Mouse (Mus musculus): Measurements from ENCODE around the gene Adcy2. TPM values are rescaled to one million over a fixed set of nuclear protein-coding genes. Genes with fewer than 3 reads are reported as not detected.

The Adcy2 gene
- total RNA-seq (2021): 10 to 100 TPM; 50.0 to 78.7 TPM
- long read RNA-seq, experiment 1, full-length matches to known transcripts: 50 of 64 reads
- long read RNA-seq, experiment 1, partial matches to known transcripts: 7 of 64 reads
- long read RNA-seq, experiment 1, other reads (novel, unspliced or antisense): 7 of 64 reads
- long read RNA-seq, experiment 2, full-length matches to known transcripts: 47 of 72 reads
- long read RNA-seq, experiment 2, partial matches to known transcripts: 10 of 72 reads
- long read RNA-seq, experiment 2, other reads (novel, unspliced or antisense): 15 of 72 reads

GRCm38 (mm10) chr13:68998918-68999801 is at the start of gene Adcy2:
Adcy2 (minus strand) TSS chr13:68999541.
- peak; percentile 67 to 71 for DNase-seq (ENCODE audit: low spot score in 2 of 2)

GRCm38 (mm10) chr13:69036991-69037597 is 37.8 kb upstream of the Adcy2 start:
- DNase-seq (ENCODE audit: low spot score in 2 of 2): peak; percentile 14 to 64

GRCm38 (mm10) chr13:69034621-69035020 is 35.3 kb upstream of the Adcy2 start:
- DNase-seq (ENCODE audit: low spot score in 2 of 2): no peak

GRCm38 (mm10) chr13:69033532-69033931 is 34.2 kb upstream of the Adcy2 start:
- DNase-seq (ENCODE audit: low spot score in 2 of 2): no peak

GRCm38 (mm10) chr13:69029078-69029757 is 29.9 kb upstream of the Adcy2 start:
- DNase-seq (ENCODE audit: low spot score in 2 of 2): no peak

GRCm38 (mm10) chr13:69024964-69025363 is 25.6 kb upstream of the Adcy2 start:
- DNase-seq (ENCODE audit: low spot score in 2 of 2): no peak

- DNase-seq (ENCODE audit: low spot score in 2 of 2): no peak
These were observed 23.9 kb upstream of the Adcy2 start for GRCm38 (mm10) chr13:69023239-69023638.

- DNase-seq (ENCODE audit: low spot score in 2 of 2): no peak
These were observed 21.2 kb upstream of the Adcy2 start for GRCm38 (mm10) chr13:69020574-69020973.

GRCm38 (mm10) chr13:69006915-69007314 is 7.6 kb upstream of the Adcy2 start:
- DNase-seq (ENCODE audit: low spot score in 2 of 2): no peak

GRCm38 (mm10) chr13:69006091-69006490 is 6.8 kb upstream of the Adcy2 start:
- peak in 1 of 2 experiments; percentile 54 for DNase-seq (ENCODE audit: low spot score in 2 of 2)

- no peak for DNase-seq (ENCODE audit: low spot score in 2 of 2)
These were observed 5.1 kb upstream of the Adcy2 start for GRCm38 (mm10) chr13:69004406-69004805.

GRCm38 (mm10) chr13:69002631-69003030 is 3.3 kb upstream of the Adcy2 start:
- DNase-seq (ENCODE audit: low spot score in 2 of 2): no peak

GRCm38 (mm10) chr13:69002173-69002572 is 2.8 kb upstream of the Adcy2 start:
- DNase-seq (ENCODE audit: low spot score in 2 of 2): peak; percentile 70 to 83

GRCm38 (mm10) chr13:68999826-69000225 is 485 bp upstream of the Adcy2 start:
- DNase-seq (ENCODE audit: low spot score in 2 of 2): no peak

GRCm38 (mm10) chr13:68998558-68998917 is 803 bp downstream of the Adcy2 start:
- no peak for DNase-seq (ENCODE audit: low spot score in 2 of 2)

- peak in 1 of 2 experiments; percentile 43 for DNase-seq (ENCODE audit: low spot score in 2 of 2)
These were observed 1.4 kb downstream of the Adcy2 start for GRCm38 (mm10) chr13:68997821-68998551.

GRCm38 (mm10) chr13:68997386-68997785 is 2.0 kb downstream of the Adcy2 start:
- DNase-seq (ENCODE audit: low spot score in 2 of 2): no peak

GRCm38 (mm10) chr13:68996661-68997060 is 2.7 kb downstream of the Adcy2 start:
- no peak for DNase-seq (ENCODE audit: low spot score in 2 of 2)

GRCm38 (mm10) chr13:68985789-68986188 is 13.6 kb downstream of the Adcy2 start:
- no peak for DNase-seq (ENCODE audit: low spot score in 2 of 2)

GRCm38 (mm10) chr13:68984000-68984399 is 15.3 kb downstream of the Adcy2 start:
- no peak for DNase-seq (ENCODE audit: low spot score in 2 of 2)

- DNase-seq (ENCODE audit: low spot score in 2 of 2): no peak
These were observed 18.3 kb downstream of the Adcy2 start for GRCm38 (mm10) chr13:68981048-68981447.

All from layer of hippocampus, postnatal 14 days (tissue).